Comparison of ENCODE assay signal across 21 mouse cellular contexts in the genomic region with DNA sequence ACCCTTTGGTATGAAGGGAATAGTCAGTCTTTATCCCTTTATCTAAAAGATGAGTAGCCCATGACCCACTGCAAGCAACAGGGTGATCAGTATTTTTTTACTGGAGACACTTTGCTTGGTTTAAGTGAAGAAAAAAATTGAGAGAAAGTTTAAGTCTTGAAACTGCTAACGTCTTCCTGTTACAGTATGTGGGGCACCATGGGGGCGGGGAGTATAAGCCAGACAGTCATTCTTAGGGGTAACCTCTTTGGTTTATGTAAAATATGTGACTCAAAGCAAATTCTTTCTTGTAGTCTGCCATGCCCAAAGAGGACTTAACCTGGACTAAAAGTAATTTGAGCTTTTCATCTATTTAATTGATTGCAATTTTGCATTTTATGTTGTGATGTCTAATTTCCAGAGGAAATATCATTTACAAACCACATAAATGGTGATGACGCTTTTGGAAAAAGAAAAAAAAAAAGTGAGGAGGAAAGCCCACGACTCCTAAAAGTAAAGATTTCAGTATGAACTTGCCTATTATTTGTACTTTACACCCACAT.
A peak's percentile ranks its signal among the peaks of the same experiment; 100 is the strongest.
DNase-seq lines count a peak whose midpoint lies in the region; ATAC-seq and TF ChIP-seq lines count a peak whose summit lies in the region.
"Had no signal": no experiment of that assay in that cellular context is flagged by ENCODE, and none has a peak within 500 bp of the region (broad histone marks: within the 10 kb centered on the region; RNA-seq: fewer than 3 reads in every experiment).

No protein-coding gene starts in this region.

- 86% methylated on average over 4 of the region's 4 CpGs for WGBS in hindbrain, embryonic 14.5 days
- WGBS in liver, postnatal 0 days (ENCODE audit: insufficient replicate concordance), result 63% methylated on average over 4 of the region's 4 CpGs

- no peak overlapping the region for H3K9ac ChIP-seq in hindbrain, embryonic 14.5 days
- H3K9ac ChIP-seq in liver, postnatal 0 days (replicated peaks), result no peak overlapping the region
- H3K9ac ChIP-seq: limb, embryonic 13.5 days; liver, embryonic 12.5 days; midbrain, embryonic 12.5 days; neural tube, embryonic 12.5 days had no signal

- no peaks in the 10 kb centered on the region for H3K36me3 ChIP-seq in hindbrain, embryonic 14.5 days (replicated peaks; ENCODE audit: control insufficient read depth, insufficient read depth)
- H3K36me3 ChIP-seq in liver, postnatal 0 days (replicated peaks; ENCODE audit: insufficient read depth, low read length), result no peaks in the 10 kb centered on the region
- H3K36me3 ChIP-seq: limb, embryonic 13.5 days; liver, embryonic 12.5 days; midbrain, embryonic 12.5 days; neural tube, embryonic 12.5 days had no signal

- no peak overlapping the region for H3K4me3 ChIP-seq in hindbrain, embryonic 14.5 days (replicated peaks; ENCODE audit: low read length)
- H3K4me3 ChIP-seq in liver, postnatal 0 days (ENCODE audit: low read depth, low read length), result no peak overlapping the region
- H3K4me3 ChIP-seq: limb, embryonic 13.5 days; liver, embryonic 12.5 days; midbrain, embryonic 12.5 days; neural tube, embryonic 12.5 days had no signal

- DNase-seq in CD4-positive helper T cell, adult 2 months (ENCODE audit: low read depth, low spot score), result peak; percentile 67
- DNase-seq in CD8-positive naive resting alpha-beta T cell, adult 2 months (ENCODE audit: low read depth in 2 of 2, low spot score in 2 of 2), result peak; percentile 16 to 37
- DNase-seq in natural killer cell, adult 2 months (ENCODE audit: low spot score in 2 of 2), result peak; percentile 7 to 18
- peak; percentile 79 for DNase-seq in thymus, postnatal 25 days
- no peak for DNase-seq in hindbrain, embryonic 14.5 days (ENCODE audit: low spot score)
- no peak for DNase-seq in liver, postnatal 0 days
- no peak for DNase-seq in adrenal gland, adult 18-20 months (ENCODE audit: low spot score in 2 of 2)
- DNase-seq: adrenal gland, postnatal 14 days; cerebellum, adult 9-11 months; kidney, adult 18-20 months; layer of hippocampus, adult 9-11 months; lung, adult 2 months; lung, postnatal 14 days; right cerebral cortex, postnatal 14 days; spleen, adult 18-20 months had no signal

- TF ChIP-seq EP300 in liver, postnatal 0 days (IDR thresholded peaks at IDR 0.05; ENCODE audit: low read depth), result no peak

- ATAC-seq in hindbrain, embryonic 14.5 days (ENCODE audit: low FRiP score), result no peak
- ATAC-seq in liver, postnatal 0 days, result no peak
- ATAC-seq: hindbrain, postnatal 0 days; liver, embryonic 12.5 days had no signal

- no peaks in the 10 kb centered on the region for H3K4me1 ChIP-seq in hindbrain, embryonic 14.5 days (replicated peaks; ENCODE audit: control insufficient read depth, insufficient read depth, low read length)
- peaks cover 12% of the 10 kb centered on the region for H3K4me1 ChIP-seq in liver, postnatal 0 days (ENCODE audit: insufficient read depth)
- H3K4me1 ChIP-seq: midbrain, embryonic 12.5 days; neural tube, embryonic 12.5 days had no signal

- no peaks in the 10 kb centered on the region for H3K27me3 ChIP-seq in hindbrain, embryonic 14.5 days (ENCODE audit: control insufficient read depth, insufficient read depth, low read length)
- H3K27me3 ChIP-seq in liver, postnatal 0 days (ENCODE audit: insufficient read depth, low read length), result no peaks in the 10 kb centered on the region
- H3K27me3 ChIP-seq: limb, embryonic 13.5 days; liver, embryonic 12.5 days; midbrain, embryonic 12.5 days; neural tube, embryonic 12.5 days had no signal

- no peak overlapping the region for H3K27ac ChIP-seq in hindbrain, embryonic 14.5 days
- H3K27ac ChIP-seq in liver, postnatal 0 days (ENCODE audit: low read depth), result no peak overlapping the region
- H3K27ac ChIP-seq: hindbrain, postnatal 0 days; kidney, postnatal 0 days; limb, embryonic 13.5 days; liver, embryonic 12.5 days; midbrain, embryonic 12.5 days; neural tube, embryonic 12.5 days had no signal

- TF ChIP-seq CTCF in liver, postnatal 0 days (IDR thresholded peaks at IDR 0.05; ENCODE audit: low read depth), result no peak

- no peak overlapping the region for H3K4me2 ChIP-seq in hindbrain, embryonic 14.5 days (replicated peaks)
- no peak overlapping the region for H3K4me2 ChIP-seq in liver, postnatal 0 days (ENCODE audit: low read depth, low read length)
- H3K4me2 ChIP-seq: limb, embryonic 13.5 days; liver, embryonic 12.5 days; midbrain, embryonic 12.5 days; neural tube, embryonic 12.5 days had no signal

- no peaks in the 10 kb centered on the region for H3K9me3 ChIP-seq in hindbrain, embryonic 14.5 days (ENCODE audit: control insufficient read depth, low read length)
- H3K9me3 ChIP-seq in liver, postnatal 0 days (ENCODE audit: low read length), result no peaks in the 10 kb centered on the region
- H3K9me3 ChIP-seq: limb, embryonic 13.5 days; liver, embryonic 12.5 days; midbrain, embryonic 12.5 days; neural tube, embryonic 12.5 days had no signal

Comparison
In these comparisons a context has a peak if more than half of its experiments do, and no peak if none do; other contexts are left out.
1. DNase-seq: peak in CD4-positive helper T cell, adult 2 months (single experiment), CD8-positive naive resting alpha-beta T cell, adult 2 months (2 of 2), natural killer cell, adult 2 months (2 of 2) and thymus, postnatal 25 days (single experiment); none in hindbrain, embryonic 14.5 days (single experiment), liver, postnatal 0 days (single experiment) and adrenal gland, adult 18-20 months (0 of 2).